Mouse (Mus musculus): ENCODE measurements around the gene Trim45.

- TF ChIP-seq CTCF (IDR thresholded peaks at IDR 0.05; ENCODE audit: low read depth): peak; percentile 15; the same call in 1 of the 2 replicates
- no peak for TF ChIP-seq EP300 (IDR thresholded peaks at IDR 0.05; ENCODE audit: low read depth)
Measured at GRCm38 (mm10) chr3:100954616-100955015, 32.6 kb downstream of the Trim45 start.

All from heart, postnatal 0 days (tissue).